Mouse (Mus musculus): ENCODE data around the gene Ciart. TPM values are rescaled to one million over a fixed set of nuclear protein-coding genes. Genes with fewer than 3 reads are reported as not detected.

Ciart gene
- total and polyA plus RNA-seq, 3 experiments: 1.0 to 5.1 (median 1.0) TPM

GRCm38 (mm10) chr3:95928658-95929503 is 46.8 kb upstream of the Ciart start, which contains the start of gene Anp32e:
Anp32e (plus strand) TSS chr3:95929246.
- peaks cover 7 to 12% of the 10 kb centered on the region in 2 experiments for H3K36me3 ChIP-seq (replicated peaks in 1 of 2; ENCODE audit: control insufficient read depth in 1 of 2, insufficient read depth in 1 of 2, low read length in 1 of 2)
- peak within 1 kb of the TSS; percentile 99 for H3K9ac ChIP-seq (ENCODE audit: insufficient read depth, low read depth)
- in situ Hi-C loops (cut with MboI; ENCODE audit: low pct_ligation_motif_present, low pct_unique_long_range_greater_than_20kb, low sequenced_read_pairs): no loop called here
- dilution Hi-C loops (cut with MboI; ENCODE audit: extremely low pct_ligation_motif_present, extremely low pct_unique_long_range_greater_than_20kb, low sequenced_read_pairs): no loop called here
- H3K9me3 ChIP-seq (replicated peaks; ENCODE audit: low read length): no peaks in the 10 kb centered on the region
- peak; percentile 97 for TF ChIP-seq CHD2 (IDR thresholded peaks at IDR 0.05; ENCODE audit: low read length)
- TF ChIP-seq BHLHE40 (IDR thresholded peaks at IDR 0.05; ENCODE audit: low read depth, low read length): no peak
- peak; percentile 29; the same call in 1 of the 2 replicates for TF ChIP-seq MEF2A (IDR thresholded peaks at IDR 0.05; ENCODE audit: borderline replicate concordance, low read depth, low read length)
- TF ChIP-seq CHD1 (IDR thresholded peaks at IDR 0.05; ENCODE audit: low read depth, low read length): peak; percentile 83
- TF ChIP-seq MXI1 (IDR thresholded peaks at IDR 0.05; ENCODE audit: low read depth, low read length): peak; percentile 69
- TF ChIP-seq MAX (IDR thresholded peaks at IDR 0.05; ENCODE audit: low read length): peak; percentile 75
- peak; percentile 35; the same call in 1 of the 2 replicates for TF ChIP-seq MYC (IDR thresholded peaks at IDR 0.05; ENCODE audit: low read depth, low read length)
- TF ChIP-seq PAX5 (IDR thresholded peaks at IDR 0.05; ENCODE audit: low read length): no peak
- no peak for TF ChIP-seq USF1 (IDR thresholded peaks at IDR 0.05; ENCODE audit: low read depth, low read length)
- TF ChIP-seq POLR2A (IDR thresholded peaks at IDR 0.05; ENCODE audit: low read depth, low read length): peak; percentile 95
- no peak for TF ChIP-seq USF2 (conservative IDR thresholded peaks at IDR 0.05; ENCODE audit: low read depth, low read length)
- TF ChIP-seq TBP (conservative IDR thresholded peaks at IDR 0.05; ENCODE audit: low read depth, low read length): peak; percentile 98
- peak; percentile 87 for TF ChIP-seq NELFE (IDR thresholded peaks at IDR 0.05; ENCODE audit: low read depth, low read length)
- TF ChIP-seq NRF1 (IDR thresholded peaks at IDR 0.05; ENCODE audit: low read depth, low read length): no peak
- TF ChIP-seq IRF4 (IDR thresholded peaks at IDR 0.05; ENCODE audit: low read depth, low read length): no peak
- no peak for TF ChIP-seq CTCF (conservative IDR thresholded peaks at IDR 0.05 in 1 of 2, IDR thresholded peaks at IDR 0.05 in 1 of 2; ENCODE audit: low read depth in 2 of 2, low read length in 2 of 2)
- peak; percentile 68; the same call in 1 of the 2 replicates for TF ChIP-seq UBTF (IDR thresholded peaks at IDR 0.05; ENCODE audit: low read depth, low read length)
- peak; percentile 53 for TF ChIP-seq HCFC1 (IDR thresholded peaks at IDR 0.05; ENCODE audit: low read depth, low read length)
- peak; percentile 51; the same call in 1 of the 2 replicates for TF ChIP-seq ZMIZ1 (IDR thresholded peaks at IDR 0.05; ENCODE audit: low read depth, low read length)
- peak; percentile 80; the same call in 1 of the 2 replicates for TF ChIP-seq POLR2AphosphoS2 (IDR thresholded peaks at IDR 0.05; ENCODE audit: low read depth, low read length)
- TF ChIP-seq ZKSCAN1 (IDR thresholded peaks at IDR 0.05; ENCODE audit: borderline replicate concordance, low read depth, low read length): no peak
- 0 out of 2 replicates have a peak, but pooled peaks have one; percentile 11 for TF ChIP-seq ETS1 (conservative IDR thresholded peaks at IDR 0.05; ENCODE audit: low read depth, low read length)
- TF ChIP-seq SIN3A (IDR thresholded peaks at IDR 0.05; ENCODE audit: low read length): peak; percentile 87
- peak; percentile 100 for TF ChIP-seq TCF12 (IDR thresholded peaks at IDR 0.05; ENCODE audit: low read depth, low read length)
- TF ChIP-seq GABPA (IDR thresholded peaks at IDR 0.05; ENCODE audit: insufficient replicate concordance, low read depth, low read length): no peak
- TF ChIP-seq KAT2A (IDR thresholded peaks at IDR 0.05; ENCODE audit: insufficient replicate concordance, low read length): peak; percentile 52; the same call in 1 of the 2 replicates
- TF ChIP-seq MAZ (IDR thresholded peaks at IDR 0.05; ENCODE audit: low read depth, low read length): peak; percentile 85; the same call in 1 of the 2 replicates
- no peak for TF ChIP-seq ZC3H11A (IDR thresholded peaks at IDR 0.05; ENCODE audit: low read depth, low read length)
- no peak for TF ChIP-seq JUND (conservative IDR thresholded peaks at IDR 0.05; ENCODE audit: low read depth, low read length)
- peak; percentile 97; the same call in 1 of the 2 replicates for TF ChIP-seq E2F4 (IDR thresholded peaks at IDR 0.05; ENCODE audit: insufficient replicate concordance, low read depth, low read length)
- TF ChIP-seq ZNF384 (IDR thresholded peaks at IDR 0.05; ENCODE audit: low read depth, low read length): no peak
- 0 out of 2 replicates have a peak, but pooled peaks have one; percentile 6 for TF ChIP-seq ELF1 (IDR thresholded peaks at IDR 0.05; ENCODE audit: low read depth, low read length)
- peak within 1 kb of the TSS; percentile 93 for H3K4me2 ChIP-seq (ENCODE audit: insufficient read depth, low read depth, poor library complexity, severe bottlenecking)
- H3K27me3 ChIP-seq (replicated peaks): no peaks in the 10 kb centered on the region
- H3K27ac ChIP-seq (ENCODE audit: insufficient read depth, low read depth): peak within 1 kb of the TSS; percentile 62; the same call in 1 of the 2 replicates
- peak within 1 kb of the TSS; percentile 92 to 97 (median 93) for H3K4me3 ChIP-seq (replicated peaks in 1 of 3; ENCODE audit: low read depth in 2 of 3, low read length in 2 of 3, poor library complexity in 1 of 3)
- H3K4me1 ChIP-seq (ENCODE audit: control insufficient read depth in 1 of 2, insufficient read depth in 2 of 2): peaks cover 4 to 21% of the 10 kb centered on the region in 2 experiments
- peaks cover 45% of the 10 kb centered on the region for H3K79me2 ChIP-seq (replicated peaks; ENCODE audit: control insufficient read depth, extremely low read depth, insufficient read depth, poor library complexity, severe bottlenecking)
- DNase-seq (ENCODE audit: extremely low read depth): peak; percentile 99
